Mouse (Mus musculus): ENCODE measurements at regions not wholly inside any gene's neighbourhood (a gene's known extent, or its start where the extent isn't known, plus 50 kb on each side); places are given as distances from the start of the nearest gene placed in this dataset.

DNA sequence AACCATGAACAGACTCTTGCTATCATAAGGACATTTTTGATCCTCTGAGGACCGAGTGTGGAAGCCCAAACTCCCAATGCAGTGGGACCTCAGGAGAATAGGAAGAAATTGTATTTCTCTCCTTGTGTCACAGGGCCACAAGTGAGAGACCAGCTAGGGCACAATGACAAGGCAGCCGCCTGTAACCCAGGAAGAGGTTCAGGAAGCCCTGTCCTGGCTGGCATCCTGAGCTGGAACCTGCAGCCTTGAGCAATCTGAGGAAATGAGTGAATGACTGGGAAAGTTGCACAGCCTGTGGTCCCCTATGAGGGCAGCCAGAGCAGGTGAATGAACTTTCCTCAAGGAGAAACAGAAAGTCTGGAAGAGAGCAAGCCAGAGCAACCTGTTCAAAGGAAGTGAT is 142.0 kb upstream of the Tut7 start:
- no peak for DNase-seq (ENCODE audit: low read depth, low spot score)

DNA sequence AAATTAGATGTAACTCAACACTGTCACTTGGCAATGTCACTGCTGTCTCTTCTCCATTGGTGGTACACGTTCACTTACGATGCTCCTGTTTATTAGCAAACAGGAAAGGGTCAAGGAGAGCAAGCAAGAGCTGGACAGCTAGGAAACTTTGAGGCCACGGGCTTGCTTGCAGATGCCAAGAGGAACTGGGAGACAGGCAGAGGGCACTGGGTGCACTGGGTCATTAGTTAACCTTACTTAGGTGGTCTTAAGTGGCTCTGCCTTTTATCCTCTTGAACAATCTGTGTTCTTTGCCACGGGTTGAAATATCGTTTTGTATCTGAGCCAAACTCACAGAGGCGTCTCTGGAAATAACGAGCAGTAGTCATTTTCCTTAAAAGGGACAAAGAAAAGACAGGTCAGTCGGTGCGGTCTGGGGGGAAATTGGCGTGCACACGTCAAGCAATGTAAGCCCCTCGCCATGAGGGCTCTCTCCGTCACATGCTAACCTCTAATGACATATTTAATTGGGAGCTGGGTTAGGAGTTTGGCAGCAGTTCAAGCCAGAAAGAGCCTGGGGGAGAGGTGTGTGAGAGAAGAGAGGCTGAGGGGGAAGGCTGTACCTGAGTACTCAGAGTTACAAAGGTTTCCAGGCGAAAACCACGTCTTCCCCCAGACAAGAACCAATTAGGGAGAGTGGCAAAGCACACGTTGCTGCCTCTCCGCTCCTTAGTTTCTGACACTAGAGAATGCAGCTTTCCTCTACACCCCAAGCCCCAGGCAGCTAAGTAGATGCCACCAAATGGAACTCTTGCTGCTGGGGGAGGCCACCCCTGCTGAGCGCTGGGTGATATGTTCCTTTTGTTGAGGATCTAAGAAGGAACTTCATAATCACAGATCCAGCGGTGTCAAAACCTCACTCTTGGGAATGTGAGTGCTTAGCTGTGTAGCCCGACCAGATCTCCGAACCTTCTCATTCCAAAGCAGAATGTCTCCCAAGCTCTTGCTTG is 140.0 kb upstream of the Tut7 start:
- DNase-seq (ENCODE audit: low read depth, low spot score), result no peak

DNA sequence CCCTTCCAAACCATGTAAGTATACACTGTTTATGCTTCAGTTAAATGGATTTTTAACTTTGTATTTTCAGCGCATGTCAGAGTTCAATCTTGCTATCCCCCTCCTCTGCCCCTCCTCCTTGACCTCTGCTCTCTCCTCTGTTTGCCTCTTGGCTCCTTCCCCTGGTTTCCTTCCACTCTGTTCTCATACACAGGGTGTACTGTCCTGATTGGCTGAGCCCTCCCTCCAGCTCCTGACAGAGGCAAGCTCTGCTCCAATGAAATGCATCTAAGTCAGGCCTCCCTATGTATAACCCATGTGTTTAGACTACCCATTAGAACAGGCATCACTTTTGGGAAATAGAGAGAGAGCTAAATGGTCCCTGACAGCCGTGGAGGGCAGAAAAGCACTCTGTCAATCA is 133.5 kb upstream of the Tut7 start:
- no peak for DNase-seq (ENCODE audit: low read depth, low spot score)

DNA sequence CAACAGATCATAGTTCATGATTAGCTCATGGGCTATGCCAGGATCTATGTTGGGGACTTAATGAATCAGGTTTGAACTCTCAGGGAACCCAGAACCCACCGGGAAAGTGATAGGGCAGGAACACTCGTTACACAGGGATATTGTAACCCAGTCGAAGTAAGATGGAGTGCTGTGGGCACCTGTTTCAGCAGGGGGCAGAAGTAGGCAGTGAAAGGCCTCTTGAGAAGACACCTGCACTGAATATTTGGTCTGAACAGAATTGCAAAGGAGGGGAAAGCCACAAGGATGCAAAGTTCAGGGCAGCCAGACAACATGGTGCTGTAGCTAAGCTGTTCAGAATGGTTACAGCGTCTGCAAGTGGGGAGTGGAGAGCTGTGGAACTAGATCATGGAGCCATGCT is 129.9 kb upstream of the Tut7 start:
- DNase-seq (ENCODE audit: low read depth, low spot score), result no peak

DNA sequence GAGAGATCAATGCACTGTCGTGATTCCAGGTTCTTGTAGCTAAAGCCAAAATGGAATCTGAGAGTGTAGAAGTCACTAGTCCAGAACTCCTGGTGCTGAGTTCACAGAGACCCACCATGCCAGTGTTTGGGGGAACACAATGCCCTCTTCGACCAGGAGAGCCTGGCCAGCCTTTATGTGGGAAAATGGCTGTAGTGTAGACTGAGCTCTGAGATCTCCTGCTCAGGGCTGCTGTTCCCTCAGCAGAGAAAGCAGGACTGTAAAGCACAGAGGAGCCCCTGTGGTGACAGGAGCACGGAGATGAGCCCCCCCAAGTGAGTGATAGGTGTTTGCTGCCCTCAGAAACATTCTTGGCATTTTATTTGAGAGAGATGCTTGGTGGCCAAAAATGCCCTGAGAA is 129.2 kb upstream of the Tut7 start:
- no peak for DNase-seq (ENCODE audit: low read depth, low spot score)

DNA sequence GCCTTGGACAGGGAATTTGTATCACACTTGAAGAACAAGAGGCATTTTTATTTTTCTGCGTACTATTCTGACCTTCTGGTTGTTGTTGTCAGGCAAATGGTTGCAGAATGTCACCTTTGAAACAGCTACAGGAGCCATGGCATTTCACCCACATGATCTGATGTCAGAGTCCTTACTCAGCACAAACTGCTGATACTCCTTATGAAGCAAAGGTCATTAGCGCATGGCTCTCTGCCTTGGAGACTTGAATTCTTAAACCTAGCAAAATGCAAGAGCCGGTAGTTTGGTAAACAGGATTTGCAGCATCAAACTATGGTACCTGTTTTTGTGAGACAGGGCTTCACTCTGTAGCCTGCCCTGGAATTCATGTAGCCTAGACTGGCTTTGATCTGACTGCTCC is 127.3 kb upstream of the Tut7 start:
- no peak for DNase-seq (ENCODE audit: low read depth, low spot score)

DNA sequence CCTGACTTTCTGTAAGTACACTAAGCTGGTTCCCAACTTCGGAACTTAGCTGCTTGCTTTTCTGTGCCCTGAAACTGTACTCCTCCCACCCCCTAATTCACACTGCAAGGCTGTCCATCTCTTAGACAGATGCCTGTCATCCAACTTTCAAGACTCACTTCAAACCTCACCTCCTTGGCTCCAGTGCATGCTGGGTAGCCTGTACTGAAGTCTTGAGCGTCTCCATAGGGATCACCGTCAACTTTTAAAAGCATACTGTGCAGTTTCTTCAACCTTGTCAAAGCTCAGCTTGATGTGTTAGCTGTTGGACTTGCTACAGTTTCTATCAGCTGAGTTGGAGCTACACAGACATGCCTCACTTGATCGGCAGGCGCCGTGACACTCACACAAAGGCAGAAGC is 126.5 kb upstream of the Tut7 start:
- DNase-seq (ENCODE audit: low read depth, low spot score), result no peak

DNA sequence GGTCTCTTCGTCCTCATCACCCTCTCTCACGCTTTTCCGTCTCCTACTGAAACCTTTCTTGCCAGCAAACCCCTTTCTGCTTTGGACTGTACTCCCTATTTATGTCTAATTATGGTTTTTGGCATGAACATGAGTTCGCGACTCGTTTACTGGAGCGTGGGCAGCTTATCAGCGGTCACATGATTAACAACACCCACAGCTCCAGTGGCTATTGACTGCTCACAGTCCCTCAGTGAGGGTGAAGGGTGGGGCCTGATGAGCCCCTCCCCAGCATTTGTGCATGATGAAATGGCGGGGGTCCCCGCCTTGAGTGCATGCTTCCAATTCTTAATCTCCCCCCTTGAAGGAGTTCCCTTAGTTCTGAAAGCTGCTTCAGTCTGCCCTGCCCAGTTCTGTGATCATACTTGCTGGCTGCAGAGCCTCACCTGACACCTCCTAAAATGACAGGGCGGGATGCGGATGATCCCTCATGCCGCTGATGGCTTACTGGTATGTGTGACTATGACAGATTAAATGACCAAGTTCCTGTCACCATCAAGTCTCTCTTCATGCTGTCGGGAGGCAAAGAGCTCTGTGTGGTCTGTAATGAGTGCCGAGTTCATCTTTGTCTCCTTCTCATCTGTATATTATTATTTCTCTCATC is 125.7 kb upstream of the Tut7 start:
- DNase-seq (ENCODE audit: low read depth, low spot score), result no peak

DNA sequence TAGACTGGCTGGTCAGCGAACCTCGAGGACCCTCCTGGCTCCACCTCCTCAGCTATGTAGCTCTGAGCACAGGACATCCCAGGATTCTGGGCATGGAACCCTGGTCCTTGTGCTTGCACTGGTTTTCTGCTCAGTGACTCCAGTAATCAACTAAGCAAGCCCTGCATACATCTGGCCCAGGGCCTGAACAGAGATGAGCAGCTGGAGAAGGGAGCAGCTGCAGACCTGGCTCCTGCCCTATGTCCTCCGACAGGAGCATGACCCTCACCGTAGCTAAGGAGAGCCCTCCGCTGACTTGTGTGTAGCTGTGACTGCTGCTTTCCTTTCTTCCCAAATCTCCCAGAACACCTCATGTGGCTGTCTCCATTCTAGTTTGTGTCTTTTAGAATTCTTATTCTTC is 124.5 kb upstream of the Tut7 start:
- DNase-seq (ENCODE audit: low read depth, low spot score), result no peak

DNA sequence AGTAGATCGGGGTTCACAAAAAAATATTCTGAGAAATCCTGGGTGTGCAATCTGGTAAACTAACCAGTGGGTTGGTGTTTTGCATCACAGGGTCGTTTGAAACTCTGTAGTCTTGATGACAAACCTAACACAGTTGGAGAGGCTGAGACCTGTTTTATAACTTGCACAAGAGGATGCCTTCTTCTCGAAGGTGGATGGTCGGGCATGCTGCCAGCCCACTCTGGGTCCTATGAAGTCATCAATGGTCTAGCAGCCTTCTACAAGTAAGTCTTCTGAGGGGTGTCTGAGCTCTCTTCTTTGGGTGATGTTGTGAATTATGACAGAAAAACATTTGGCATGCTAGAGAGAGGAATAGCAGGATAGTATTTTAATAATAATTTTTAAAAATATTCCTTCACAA is 123.6 kb upstream of the Tut7 start:
- no peak for DNase-seq (ENCODE audit: low read depth, low spot score)

DNA sequence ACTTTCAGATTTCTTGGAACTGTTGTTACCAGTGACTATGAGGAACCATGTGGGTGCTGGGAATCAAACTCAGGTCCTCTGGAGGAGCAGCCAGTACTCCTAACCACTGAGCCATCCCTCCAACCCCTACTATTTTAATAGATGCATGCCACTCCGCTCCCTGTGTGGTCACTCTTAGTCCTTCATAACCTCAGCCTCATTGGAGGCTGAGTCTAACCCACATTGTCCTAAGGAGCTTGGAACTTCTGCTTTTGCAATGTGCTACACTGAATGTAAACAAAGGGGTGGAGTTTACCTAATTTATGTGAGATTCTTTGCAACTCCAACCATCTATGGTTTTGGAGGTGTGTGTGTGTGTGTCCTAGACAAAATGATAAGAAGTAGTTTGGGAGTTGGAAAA is 122.7 kb upstream of the Tut7 start:
- no peak for DNase-seq (ENCODE audit: low read depth, low spot score)

DNA sequence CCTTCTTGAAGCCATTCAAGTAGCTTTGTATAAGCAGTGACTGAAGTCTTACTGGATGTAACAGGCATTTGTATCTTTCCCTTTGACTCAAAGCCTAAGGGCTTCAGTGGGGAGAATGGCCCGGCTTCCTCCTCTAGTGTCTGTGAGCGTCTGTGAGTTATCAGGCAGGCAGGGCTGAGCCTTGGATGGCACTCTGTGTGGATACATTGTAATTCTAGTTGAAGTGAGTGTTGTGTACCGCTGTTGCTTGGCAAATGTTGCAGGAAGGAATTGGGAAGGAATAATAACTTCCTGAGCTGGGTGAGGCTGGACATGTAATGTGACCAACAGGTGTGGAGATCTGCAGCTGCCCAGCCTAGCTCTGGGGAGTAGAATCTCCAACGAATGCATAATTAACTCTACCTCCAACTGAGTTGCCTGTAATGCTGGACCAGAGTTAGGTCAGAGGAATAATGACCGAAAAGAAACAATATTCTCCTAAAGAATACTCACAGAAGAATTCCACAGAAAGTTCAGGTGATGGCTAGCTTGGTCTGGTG is 120.7 kb upstream of the Tut7 start:
- DNase-seq (ENCODE audit: low read depth, low spot score), result no peak

DNA sequence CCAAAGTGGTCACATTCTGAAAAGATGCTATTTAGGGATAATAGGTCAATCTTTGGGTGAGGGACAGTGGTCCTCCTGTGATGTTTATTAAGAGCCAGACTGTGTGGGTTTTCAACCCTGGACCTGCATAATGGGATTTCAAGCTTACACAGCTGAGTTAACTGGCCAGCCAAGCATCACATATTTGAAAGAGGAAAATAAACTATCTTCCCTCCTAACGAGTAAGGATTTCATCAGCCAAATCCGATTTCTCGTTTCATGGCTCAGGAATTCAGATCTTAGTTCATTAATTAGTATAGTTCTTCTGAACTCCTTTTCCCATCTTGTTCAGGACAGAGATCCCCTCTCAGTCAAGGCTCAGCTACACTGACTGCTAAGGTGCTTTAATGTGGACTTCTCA is 120.1 kb upstream of the Tut7 start:
- DNase-seq (ENCODE audit: low read depth, low spot score), result no peak

DNA sequence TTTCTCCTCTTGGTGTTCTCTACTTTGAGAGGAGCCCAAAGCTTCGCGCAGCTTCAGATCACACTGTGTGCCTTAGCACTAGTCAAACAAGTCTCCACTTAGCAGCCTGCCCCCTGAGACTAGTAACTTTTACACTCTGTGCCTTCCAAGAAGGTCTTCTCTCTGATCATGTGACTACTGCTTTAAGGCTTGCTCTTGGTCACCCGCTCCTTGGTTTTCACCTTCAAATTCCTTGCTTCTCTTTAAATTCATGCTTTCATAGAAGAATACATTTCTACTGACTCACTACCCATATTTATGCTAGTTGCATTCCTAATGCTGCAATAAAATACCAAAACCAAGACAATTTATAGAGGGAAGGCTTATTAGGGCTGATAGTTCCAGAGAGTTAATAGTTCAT is 118.6 kb upstream of the Tut7 start:
- DNase-seq (ENCODE audit: low read depth, low spot score), result no peak

DNA sequence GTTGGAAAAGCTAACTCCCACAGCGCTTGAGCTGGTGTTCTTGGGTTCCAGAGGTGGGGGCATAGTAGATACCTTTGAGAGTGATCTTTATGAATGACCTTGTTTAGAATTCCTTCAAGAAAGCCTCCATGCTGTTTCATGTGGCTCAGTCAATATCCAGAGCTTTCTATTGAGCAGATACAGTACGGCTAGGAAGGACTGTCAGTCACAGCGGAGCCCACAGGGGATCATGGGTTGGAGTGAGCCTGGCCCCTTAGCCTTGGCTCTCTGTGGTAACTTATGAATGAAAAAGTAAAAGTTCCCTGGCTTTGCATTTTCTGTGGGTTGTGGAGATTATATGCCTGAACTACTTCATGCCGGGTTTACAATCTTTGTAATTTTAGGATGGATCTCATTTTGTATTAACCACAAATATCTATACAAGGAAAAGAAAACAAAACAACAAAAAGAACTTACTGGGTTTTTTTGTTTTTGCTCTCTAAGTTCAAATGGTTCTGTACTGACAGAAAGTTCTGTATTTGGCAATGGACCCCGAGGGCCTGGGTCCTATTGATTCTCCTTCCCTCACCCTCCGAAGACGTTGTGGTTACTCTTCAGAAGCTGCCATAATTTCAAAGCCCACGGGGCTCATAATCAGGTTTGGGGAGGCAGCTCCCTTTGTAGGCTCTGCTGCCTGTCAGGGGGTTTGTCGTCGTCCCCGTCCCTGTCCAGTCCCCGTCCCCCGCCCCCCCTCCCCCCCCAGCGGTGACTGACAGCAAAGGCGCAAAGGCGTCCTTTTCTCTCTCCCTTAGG is 117.7 kb upstream of the Tut7 start:
- DNase-seq (ENCODE audit: low read depth, low spot score), result no peak

DNA sequence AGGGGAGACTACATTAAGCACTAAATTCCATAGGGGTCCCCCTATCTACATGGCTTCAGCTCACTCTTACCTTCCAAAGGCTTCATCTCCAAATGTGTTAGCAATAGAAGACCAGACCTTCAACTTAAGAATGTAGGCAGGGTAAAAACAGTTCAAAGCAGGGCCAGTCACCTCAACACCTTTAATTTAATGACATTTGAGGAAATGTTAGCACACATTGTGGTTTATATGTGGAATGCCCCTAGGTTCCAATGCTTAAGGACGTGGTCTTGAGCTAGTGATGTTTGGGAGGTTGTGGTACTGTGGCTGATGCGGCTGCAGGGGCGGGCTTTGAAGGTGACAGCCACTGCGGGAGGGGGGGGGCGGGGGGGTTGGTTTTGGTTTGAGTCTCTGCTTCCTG is 116.9 kb upstream of the Tut7 start:
- DNase-seq (ENCODE audit: low read depth, low spot score), result no peak

DNA sequence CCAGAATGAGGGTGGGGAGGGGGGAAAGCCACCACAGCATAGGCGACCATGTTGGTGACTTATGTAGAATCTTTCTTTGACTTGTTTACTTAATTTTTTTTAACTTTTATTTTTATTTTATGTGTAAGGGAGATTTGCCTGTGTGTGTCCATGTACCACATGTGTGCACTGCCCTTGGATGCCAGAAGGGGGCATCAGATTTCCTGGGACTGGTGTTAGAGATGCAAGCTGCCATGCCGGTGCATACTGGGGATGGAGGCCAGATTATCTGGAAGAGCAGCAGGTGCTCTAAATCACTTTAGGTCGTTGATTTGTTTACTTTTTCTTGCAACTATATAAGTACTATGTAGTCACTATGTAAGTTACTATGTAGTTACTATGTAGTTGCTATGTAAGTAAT is 114.2 kb upstream of the Tut7 start:
- no peak for DNase-seq (ENCODE audit: low read depth, low spot score)

DNA sequence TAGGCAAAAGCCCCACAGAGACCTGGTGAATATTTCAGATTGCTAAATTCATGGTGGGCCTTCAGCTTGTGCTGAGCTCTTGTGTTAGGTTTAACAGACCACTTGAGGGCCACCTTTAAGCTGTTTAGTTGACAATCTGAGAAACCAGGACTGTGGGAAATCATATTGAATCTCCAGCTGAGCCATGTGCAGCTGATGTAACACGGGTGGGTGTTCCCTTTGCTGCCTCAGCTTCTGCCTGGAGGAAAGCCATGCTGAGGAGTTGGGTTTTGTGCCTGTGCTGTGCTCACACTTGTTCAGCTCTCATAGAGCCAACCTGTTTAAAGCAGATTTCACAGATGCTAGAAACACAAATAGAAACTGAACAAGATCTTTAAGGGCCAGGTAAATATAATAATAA is 111.6 kb upstream of the Tut7 start:
- no peak for DNase-seq (ENCODE audit: low read depth, low spot score)

DNA sequence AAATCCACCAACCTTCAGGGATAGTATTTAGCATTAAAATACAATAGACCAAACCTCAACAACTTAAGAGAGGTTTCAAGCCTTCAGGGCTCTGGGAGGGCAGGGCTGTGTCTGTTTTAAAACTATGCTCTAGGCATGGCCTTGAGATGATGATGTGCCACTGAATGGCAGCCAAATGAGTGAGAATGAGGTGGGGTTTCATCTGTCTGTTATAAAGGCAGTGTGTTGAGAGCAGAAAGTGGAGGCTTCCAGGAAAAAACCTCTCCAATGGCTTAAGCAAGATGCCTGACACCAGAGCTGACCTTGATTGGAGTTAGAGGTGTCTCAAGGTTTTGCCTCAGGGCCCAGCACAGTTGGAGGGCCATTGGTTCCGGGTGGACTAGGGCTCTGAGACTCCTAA is 111.1 kb upstream of the Tut7 start:
- no peak for DNase-seq (ENCODE audit: low read depth, low spot score)

DNA sequence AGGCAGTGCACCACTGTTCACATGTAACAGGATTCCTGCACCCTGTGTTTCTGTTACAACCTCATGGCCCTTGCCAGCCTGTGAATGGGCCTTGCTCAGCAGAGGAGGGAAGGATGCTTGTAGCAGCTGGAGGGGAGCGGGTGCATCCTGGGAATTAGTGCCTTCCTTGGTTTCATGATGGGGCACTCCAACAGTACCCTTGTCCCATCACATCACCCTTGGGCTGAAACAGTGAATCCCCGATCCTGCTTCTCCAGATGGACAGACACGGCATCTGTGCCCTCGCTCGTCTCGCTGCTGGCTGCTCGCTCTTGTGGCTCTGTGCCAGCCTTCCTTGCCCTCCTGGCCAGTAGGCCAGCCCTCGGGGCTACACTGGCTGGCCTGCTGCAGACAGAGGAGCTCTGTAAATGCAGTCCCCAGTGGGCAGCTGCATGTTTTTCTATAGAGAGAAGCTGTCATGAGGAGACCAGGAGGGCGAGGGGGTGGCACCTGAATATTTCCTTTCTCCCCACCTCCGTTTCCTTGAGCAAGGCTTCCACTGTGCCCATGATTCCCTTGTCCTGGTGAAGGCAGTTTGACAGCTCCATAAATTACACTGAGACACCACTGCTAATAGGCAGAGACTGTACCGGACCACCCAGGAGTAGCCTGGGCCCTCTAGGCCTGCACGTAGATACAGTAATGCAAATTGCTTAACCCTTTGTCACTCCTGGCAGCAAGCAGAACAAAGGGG is 104.6 kb upstream of the Tut7 start:
- no peak for DNase-seq (ENCODE audit: low read depth, low spot score)

DNA sequence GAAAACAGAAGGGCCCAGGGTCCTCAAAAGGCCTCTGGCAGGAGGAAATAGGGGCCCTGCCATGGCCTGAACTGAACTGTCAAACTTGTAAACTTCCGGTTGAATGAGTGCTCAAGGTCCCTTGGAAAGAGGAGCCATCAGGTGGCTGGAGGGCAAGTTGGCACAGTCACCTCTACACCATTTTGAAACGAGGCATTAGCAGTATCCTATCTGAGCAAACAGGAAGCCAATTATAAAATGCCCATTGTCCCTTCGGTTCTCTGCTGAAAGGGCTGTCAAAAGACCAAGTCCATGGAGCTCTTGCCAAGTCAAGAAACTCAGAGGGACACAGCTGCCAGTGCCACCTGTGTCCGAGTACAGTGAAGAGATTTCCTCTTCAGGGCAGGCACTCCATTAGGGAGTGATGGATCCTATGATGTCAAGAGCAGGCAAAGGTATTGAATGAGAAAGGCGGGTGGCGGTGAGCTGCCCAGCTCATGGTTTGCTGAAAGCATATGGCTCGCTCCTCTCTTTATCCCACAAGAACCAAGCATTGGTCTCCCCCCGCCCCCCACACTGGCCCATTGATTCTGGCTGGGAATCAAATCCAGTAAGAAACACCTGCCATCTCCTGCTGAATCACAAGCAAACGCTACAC is 103.0 kb upstream of the Tut7 start:
- DNase-seq (ENCODE audit: low read depth, low spot score), result peak; percentile 54

Measured in brain, embryonic 18.5 days (tissue).